Mouse (Mus musculus) CH12.LX (cell line): ENCODE results near the gene Kif1bp. TPM values are rescaled to one million over a fixed set of nuclear protein-coding genes. Genes with fewer than 3 reads are reported as not detected.

ENCODE experiments used
- DNase-seq: peaks from one replicate; pipeline ENCODE4 v3.0.0-alpha.2; 2013; ENCODE audit errors: extremely low read depth
- H3K27ac ChIP-seq: 2 replicates; pipeline ENCODE4 v1.5.1; 2012; ENCODE audit warnings: low read depth, mild to moderate bottlenecking, control low read depth, moderate library complexity; ENCODE audit not compliant: insufficient read depth
- H3K27me3 ChIP-seq: replicated peaks from 2 replicates; pipeline ENCODE3; 2012; ENCODE audit warnings: inconsistent platforms
- H3K36me3 ChIP-seq, 2 experiments: replicated peaks in 1 of 2; 2 replicates each; pipeline versions ENCODE3 to v1.6.1; 2012; ENCODE audit warnings: inconsistent platforms in 1 of 2, low read length in 1 of 2, mild to moderate bottlenecking in 1 of 2, mixed read lengths in 1 of 2, moderate library complexity in 1 of 2; ENCODE audit not compliant: control insufficient read depth in 1 of 2, insufficient read depth in 1 of 2
- H3K4me1 ChIP-seq, 2 experiments: 2 replicates each; pipeline ENCODE4 v1.6.1; 2012; ENCODE audit warnings: inconsistent platforms in 1 of 2, moderate library complexity in 1 of 2; ENCODE audit not compliant: insufficient read depth in 2 of 2, control insufficient read depth in 1 of 2
- H3K4me2 ChIP-seq: 2 replicates; pipeline ENCODE4 v1.6.1; 2012; ENCODE audit warnings: low read depth, mild to moderate bottlenecking, control low read depth; ENCODE audit not compliant: poor library complexity, insufficient read depth, severe bottlenecking
- H3K4me3 ChIP-seq, 3 experiments: fragments of 150-350 bp in 1 of 3; sonication (generic) in 1 of 3; replicated peaks in 1 of 3; 2 replicates each; pipeline versions ENCODE3 to v1.5.1; 2011 to 2012; ENCODE audit warnings: low read depth in 2 of 3, low read length in 2 of 3, mild to moderate bottlenecking in 2 of 3, moderate library complexity in 2 of 3, control low read depth in 1 of 3, improper control_type of control experiment in 1 of 3, inconsistent platforms in 1 of 3, mixed read lengths in 1 of 3; ENCODE audit not compliant: poor library complexity in 1 of 3
- H3K79me2 ChIP-seq: replicated peaks from 2 replicates; pipeline ENCODE4 v1.6.1; 2012; ENCODE audit warnings: mild to moderate bottlenecking, moderate library complexity; ENCODE audit not compliant: control insufficient read depth, poor library complexity, insufficient read depth, severe bottlenecking; ENCODE audit errors: extremely low read depth
- H3K9ac ChIP-seq: 2 replicates; pipeline ENCODE4 v1.6.1; 2012; ENCODE audit warnings: low read depth, mild to moderate bottlenecking, control low read depth, moderate library complexity; ENCODE audit not compliant: insufficient read depth
- H3K9me3 ChIP-seq: replicated peaks from 2 replicates; pipeline ENCODE3; 2012; ENCODE audit warnings: low read length, inconsistent platforms, mixed read lengths
- BHLHE40 ChIP-seq: IDR thresholded peaks from 2 replicates; pipeline ENCODE4 v1.6.1; 2011; ENCODE audit warnings: mild to moderate bottlenecking, low read depth, low read length, improper control_type of control experiment
- CHD1 ChIP-seq: IDR thresholded peaks from 2 replicates; pipeline ENCODE4 v1.6.1; 2012; ENCODE audit warnings: low read depth, low read length, improper control_type of control experiment, inconsistent platforms
- CHD2 ChIP-seq: IDR thresholded peaks from 2 replicates; pipeline ENCODE4 v1.6.1; 2011; ENCODE audit warnings: low read length, improper control_type of control experiment
- CTCF ChIP-seq, 2 experiments: IDR thresholded peaks in 1 of 2; conservative IDR thresholded peaks in 1 of 2; 2 replicates each; pipeline ENCODE4 v1.5.1; 2011 to 2012; ENCODE audit warnings: low read depth in 2 of 2, low read length in 2 of 2, improper control_type of control experiment in 1 of 2, inconsistent platforms in 1 of 2, mild to moderate bottlenecking in 1 of 2, moderate library complexity in 1 of 2
- ELF1 ChIP-seq: IDR thresholded peaks from 2 replicates; pipeline ENCODE4 v1.6.1; 2014; ENCODE audit warnings: low read depth, mild to moderate bottlenecking, inconsistent platforms, low read length, improper control_type of control experiment
- KAT2A ChIP-seq: IDR thresholded peaks from 2 replicates; pipeline ENCODE4 v1.6.1; 2012; ENCODE audit warnings: low read length, improper control_type of control experiment, inconsistent platforms; ENCODE audit not compliant: insufficient replicate concordance
- MAFK ChIP-seq: IDR thresholded peaks from 2 replicates; pipeline ENCODE4 v1.6.1; 2011; ENCODE audit warnings: low read length, improper control_type of control experiment; ENCODE audit not compliant: insufficient replicate concordance
- MAX ChIP-seq: IDR thresholded peaks from 2 replicates; pipeline ENCODE4 v1.6.1; 2011; ENCODE audit warnings: low read length, improper control_type of control experiment
- MEF2A ChIP-seq: IDR thresholded peaks from 2 replicates; pipeline ENCODE4 v1.6.1; 2014; ENCODE audit warnings: low read depth, mild to moderate bottlenecking, inconsistent platforms, low read length, improper control_type of control experiment, borderline replicate concordance
- MXI1 ChIP-seq: IDR thresholded peaks from 2 replicates; pipeline ENCODE4 v1.6.1; 2011; ENCODE audit warnings: mild to moderate bottlenecking, low read depth, low read length, improper control_type of control experiment
- POLR2AphosphoS2 ChIP-seq: IDR thresholded peaks from 2 replicates; pipeline ENCODE4 v1.6.1; 2011; ENCODE audit warnings: low read depth, low read length, improper control_type of control experiment
- RAD21 ChIP-seq: IDR thresholded peaks from 2 replicates; pipeline ENCODE4 v1.6.1; 2011; ENCODE audit warnings: low read depth, mild to moderate bottlenecking, low read length, improper control_type of control experiment, moderate library complexity
- RCOR1 ChIP-seq: conservative IDR thresholded peaks from 2 replicates; pipeline ENCODE4 v1.6.1; 2012; ENCODE audit warnings: low read depth, mild to moderate bottlenecking, inconsistent platforms, low read length, improper control_type of control experiment
- SIN3A ChIP-seq: IDR thresholded peaks from 2 replicates; pipeline ENCODE4 v1.6.1; 2012; ENCODE audit warnings: low read length, improper control_type of control experiment, inconsistent platforms
- TCF12 ChIP-seq: IDR thresholded peaks from 2 replicates; pipeline ENCODE4 v1.6.1; 2014; ENCODE audit warnings: low read depth, mild to moderate bottlenecking, inconsistent platforms, low read length, improper control_type of control experiment
- UBTF ChIP-seq: IDR thresholded peaks from 2 replicates; pipeline ENCODE4 v1.6.1; 2012; ENCODE audit warnings: low read depth, mild to moderate bottlenecking, inconsistent platforms, low read length, improper control_type of control experiment, moderate library complexity
- USF1 ChIP-seq: IDR thresholded peaks from 2 replicates; pipeline ENCODE4 v1.6.1; 2014; ENCODE audit warnings: low read depth, mild to moderate bottlenecking, inconsistent platforms, low read length, improper control_type of control experiment
- ZNF384 ChIP-seq: IDR thresholded peaks from 2 replicates; pipeline ENCODE4 v1.6.1; 2012; ENCODE audit warnings: low read depth, low read length, improper control_type of control experiment, inconsistent platforms
- dilution Hi-C: fragments of 300-500 bp; cut with MboI; formaldehyde crosslinking; loops from 2 replicates; pipeline ENCODE4 v1.14.3; 2020; ENCODE audit warnings: low sequenced_read_pairs; ENCODE audit not compliant: extremely low pct_unique_long_range_greater_than_20kb, extremely low pct_ligation_motif_present
- in situ Hi-C: fragments of 300-500 bp; cut with MboI; formaldehyde crosslinking; loops from 3 replicates; pipeline ENCODE4 v1.14.3; 2019; ENCODE audit warnings: low sequenced_read_pairs, low pct_ligation_motif_present, low pct_unique_long_range_greater_than_20kb, mixed read lengths
- polyA plus RNA-seq: library from polyadenylated mRNA; unstranded; fragments of >175 nt; gene quantifications from 2 replicates; pipeline ENCODE4 v1.2.1, GENCODE M21; 2012; ENCODE audit warnings: low read depth; ENCODE audit not compliant: insufficient read length
- total RNA-seq, 2 experiments: library from RNA; depleted of rRNA; stranded (reverse); fragments of 300-350 nt in 1 of 2; fragments of >200 nt in 1 of 2; gene quantifications; 2 replicates each; pipeline ENCODE4 v1.2.3; 2012 to 2014

Gene Kif1bp
- total and polyA plus RNA-seq, 3 experiments = 12.9 to 23.1 (median 15.3) TPM

GRCm38 (mm10) chr10:62507591-62508308 lies 70.5 kb downstream of the Kif1bp start (continued):
- TF ChIP-seq CHD2 (no peak; the same call in 1 of the 2 replicates), KAT2A (no peak), RAD21 (no peak), UBTF (no peak), MEF2A (peak; percentile 62; the same call in 1 of the 2 replicates), TCF12 (peak; percentile 76), POLR2AphosphoS2 (peak; percentile 92), SIN3A (peak; percentile 84), MAX (no peak), CHD1 (no peak), CTCF (conservative IDR thresholded peaks at IDR 0.05 in 1 of 2, IDR thresholded peaks at IDR 0.05 in 1 of 2; ENCODE audit: low read depth in 2 of 2, low read length in 2 of 2) (no peak), ZNF384 (peak; percentile 95), BHLHE40 (peak; percentile 31), USF1 (no peak), RCOR1 (no peak), ELF1 (peak; percentile 49), MAFK (peak; percentile 100)

- TF ChIP-seq RAD21 (no peak), USF1 (no peak), POLR2AphosphoS2 (0 out of 2 replicates have a peak, but pooled peaks have one; percentile 2), MXI1 (no peak)
- dilution Hi-C loops (no loop called here), in situ Hi-C loops (loop anchor here (5.0 kb wide), 1 partner anchor 35 kb away; no protein-coding TSS in a partner anchor)
- DNase-seq = no peak
- H3K4me1 ChIP-seq = peaks cover 8 to 59% of the 10 kb centered on the region in 2 experiments
- H3K4me2 ChIP-seq = peak overlapping the region; percentile 55
- H3K9me3 ChIP-seq = peaks cover 2% of the 10 kb centered on the region
- H3K4me3 ChIP-seq = peak overlapping the region; percentile 46 to 76 (median 66)
- H3K9ac ChIP-seq = peak overlapping the region; percentile 93
- peaks cover 0 to under 1% of the 10 kb centered on the region in 2 experiments for H3K36me3 ChIP-seq
- peak overlapping the region; percentile 70 for H3K27ac ChIP-seq
- peaks cover 47% of the 10 kb centered on the region for H3K79me2 ChIP-seq
- no peaks in the 10 kb centered on the region for H3K27me3 ChIP-seq
These were observed 71.2 kb downstream of the Kif1bp start for GRCm38 (mm10) chr10:62507071-62507470.
